Mouse (Mus musculus) heart, embryonic 15.5 days (tissue): ENCODE measurements around the gene Rnf207. TPM values are rescaled to one million over a fixed set of nuclear protein-coding genes. Genes with fewer than 3 reads are reported as not detected.

Source experiments
- ATAC-seq: fragments of 200-750 bp; cut with Nextera tagmentation; replicated peaks from 2 replicates; pipeline ENCODE4 v1.8.0; 2017; ENCODE audit warnings: low read depth, moderate TSS enrichment; ENCODE audit not compliant: insufficient number of reproducible peaks, insufficient read depth, low FRiP score
- H3K27ac ChIP-seq: fragments of 300-500 bp; sonication (generic); 2 replicates; pipeline ENCODE4 v1.5.1; 2015; ENCODE audit warnings: mild to moderate bottlenecking, inconsistent platforms
- H3K27me3 ChIP-seq: fragments of 300-500 bp; sonication (generic); 2 replicates; pipeline ENCODE4 v1.6.1; 2015; ENCODE audit warnings: inconsistent platforms
- H3K36me3 ChIP-seq: fragments of 300-500 bp; sonication (generic); 2 replicates; pipeline ENCODE4 v1.6.1; 2015; ENCODE audit warnings: mild to moderate bottlenecking, inconsistent platforms
- H3K4me1 ChIP-seq: fragments of 300-500 bp; sonication (generic); replicated peaks from 2 replicates; pipeline ENCODE4 v1.6.1; 2015; ENCODE audit warnings: inconsistent platforms
- H3K4me2 ChIP-seq: fragments of 300-500 bp; sonication (generic); 2 replicates; pipeline ENCODE4 v1.6.1; 2015; ENCODE audit warnings: inconsistent platforms, mild to moderate bottlenecking, moderate library complexity
- H3K4me3 ChIP-seq: fragments of 300-500 bp; sonication (generic); 2 replicates; pipeline ENCODE4 v1.5.1; 2015; ENCODE audit warnings: mild to moderate bottlenecking, inconsistent platforms
- H3K9ac ChIP-seq: fragments of 300-500 bp; sonication (generic); 2 replicates; pipeline ENCODE4 v1.6.1; 2015; ENCODE audit warnings: mild to moderate bottlenecking, inconsistent platforms
- H3K9me3 ChIP-seq: fragments of 300-500 bp; sonication (generic); replicated peaks from 2 replicates; pipeline ENCODE4 v1.6.1; 2016; ENCODE audit warnings: inconsistent platforms
- WGBS: fragments of 180-500 bp; shearing (Covaris S2); methylation state at CpG from one replicate; pipeline ENCODE4 v1.1.7; 2015; ENCODE audit warnings: mixed read lengths; 5-methylcytosine and 5-hydroxymethylcytosine counted together
- polyA plus RNA-seq: library from polyadenylated mRNA; unstranded; fragments of >200 nt; fragmentation: Nextera tagmentation; extraction: Ambion mirVana; gene quantifications from 2 replicates; pipeline ENCODE4 v1.2.1, GENCODE M21; 2015

Rnf207 gene
- 98.4 and 103 TPM in 2 replicates for polyA plus RNA-seq

GRCm38 (mm10) chr4:152318517-152319234 lies at the start of gene Rnf207:
Gene Rnf207, minus strand, starts transcription at chr4:152318993.
- peak within 1 kb of the TSS; percentile 61 for H3K9ac ChIP-seq
- peaks cover 37% of the 10 kb centered on the region for H3K27me3 ChIP-seq
- peaks cover 38% of the 10 kb centered on the region for H3K4me1 ChIP-seq
- H3K36me3 ChIP-seq = no peaks in the 10 kb centered on the region
- H3K27ac ChIP-seq = peak within 1 kb of the TSS; percentile 97
- H3K9me3 ChIP-seq = no peaks in the 10 kb centered on the region
- 3% methylated on average over 26 of the region's 26 CpGs for WGBS
- peak; percentile 65 for ATAC-seq
- H3K4me3 ChIP-seq = peak within 1 kb of the TSS; percentile 52
- peak within 1 kb of the TSS; percentile 69 for H3K4me2 ChIP-seq

- Histone ChIP-seq H3K27ac (no peak overlapping the region), H3K27me3 (peaks cover 19% of the 10 kb centered on the region), H3K9ac (no peak overlapping the region), H3K4me1 (0 out of 2 replicates have a peak, but pooled peaks cover 6% of the 10 kb centered on the region), H3K4me3 (no peak overlapping the region), H3K36me3 (no peaks in the 10 kb centered on the region), H3K4me2 (no peak overlapping the region), H3K9me3 (no peaks in the 10 kb centered on the region)
- no peak for ATAC-seq
- WGBS = 68% methylated on average over 7 of the region's 7 CpGs
These were observed 46.4 kb upstream of the Rnf207 start for GRCm38 (mm10) chr4:152365228-152365627.

GRCm38 (mm10) chr4:152362180-152362579 lies 43.4 kb upstream of the Rnf207 start:
- Histone ChIP-seq H3K4me1 (0 out of 2 replicates have a peak, but pooled peaks cover 6% of the 10 kb centered on the region), H3K27me3 (peaks cover 41% of the 10 kb centered on the region), H3K36me3 (no peaks in the 10 kb centered on the region), H3K4me3 (no peak overlapping the region), H3K4me2 (no peak overlapping the region), H3K9me3 (no peaks in the 10 kb centered on the region), H3K9ac (no peak overlapping the region), H3K27ac (no peak overlapping the region)
- 44% methylated on average over 9 of the region's 9 CpGs for WGBS
- ATAC-seq = no peak

GRCm38 (mm10) chr4:152360855-152361254 lies 42.1 kb upstream of the Rnf207 start:
- Histone ChIP-seq H3K9ac (no peak overlapping the region), H3K27ac (no peak overlapping the region), H3K4me1 (0 out of 2 replicates have a peak, but pooled peaks cover 6% of the 10 kb centered on the region), H3K4me2 (peak overlapping the region; percentile 41), H3K27me3 (peaks cover 43% of the 10 kb centered on the region), H3K36me3 (no peaks in the 10 kb centered on the region), H3K9me3 (no peaks in the 10 kb centered on the region), H3K4me3 (peak overlapping the region; percentile 13; the same call in 1 of the 2 replicates)
- no peak for ATAC-seq
- 1% methylated on average over 24 of the region's 24 CpGs for WGBS

- WGBS = 6% methylated on average over 11 of the region's 11 CpGs
- H3K27ac ChIP-seq = no peak overlapping the region
- H3K9me3 ChIP-seq = no peaks in the 10 kb centered on the region
- H3K27me3 ChIP-seq = peaks cover 43% of the 10 kb centered on the region
- ATAC-seq = no peak
- H3K36me3 ChIP-seq = no peaks in the 10 kb centered on the region
- no peak overlapping the region for H3K4me2 ChIP-seq
- H3K4me3 ChIP-seq = no peak overlapping the region
- H3K4me1 ChIP-seq = 0 out of 2 replicates have a peak, but pooled peaks cover 6% of the 10 kb centered on the region
- no peak overlapping the region for H3K9ac ChIP-seq
These were observed 40.9 kb upstream of the Rnf207 start for GRCm38 (mm10) chr4:152359700-152360099.

- Histone ChIP-seq H3K4me1 (0 out of 2 replicates have a peak, but pooled peaks cover 2% of the 10 kb centered on the region), H3K36me3 (no peaks in the 10 kb centered on the region), H3K27me3 (peaks cover 55% of the 10 kb centered on the region), H3K9ac (no peak overlapping the region), H3K27ac (no peak overlapping the region), H3K4me3 (no peak overlapping the region), H3K9me3 (no peaks in the 10 kb centered on the region), H3K4me2 (no peak overlapping the region)
- WGBS = 63% methylated on average over 7 of the region's 7 CpGs
- ATAC-seq = no peak
These were observed 36.9 kb upstream of the Rnf207 start for GRCm38 (mm10) chr4:152355672-152356071.

GRCm38 (mm10) chr4:152353886-152354637 lies 35.3 kb upstream of the Rnf207 start:
- Histone ChIP-seq H3K27ac (no peak overlapping the region), H3K9ac (no peak overlapping the region), H3K4me3 (no peak overlapping the region), H3K9me3 (no peaks in the 10 kb centered on the region), H3K4me2 (no peak overlapping the region), H3K27me3 (peaks cover 55% of the 10 kb centered on the region), H3K36me3 (no peaks in the 10 kb centered on the region), H3K4me1 (no peaks in the 10 kb centered on the region)
- ATAC-seq = no peak
- 69% methylated on average over 14 of the region's 14 CpGs for WGBS

- Histone ChIP-seq H3K4me1 (no peaks in the 10 kb centered on the region), H3K4me2 (no peak overlapping the region), H3K4me3 (no peak overlapping the region), H3K27ac (no peak overlapping the region), H3K36me3 (no peaks in the 10 kb centered on the region), H3K27me3 (peaks cover 62% of the 10 kb centered on the region), H3K9me3 (no peaks in the 10 kb centered on the region), H3K9ac (no peak overlapping the region)
- ATAC-seq = 0 out of 2 replicates have a peak, but pooled peaks have one; percentile 1
- 9% methylated on average over 14 of the region's 14 CpGs for WGBS
These were observed 32.9 kb upstream of the Rnf207 start for GRCm38 (mm10) chr4:152351422-152352305.

GRCm38 (mm10) chr4:152350722-152351421 lies 32.1 kb upstream of the Rnf207 start:
- ATAC-seq = no peak
- WGBS = 22% methylated on average over 8 of the region's 8 CpGs
- no peaks in the 10 kb centered on the region for H3K4me1 ChIP-seq
- H3K27me3 ChIP-seq = peaks cover 62% of the 10 kb centered on the region
- no peaks in the 10 kb centered on the region for H3K9me3 ChIP-seq
- no peak overlapping the region for H3K27ac ChIP-seq
- no peak overlapping the region for H3K4me3 ChIP-seq
- H3K9ac ChIP-seq = no peak overlapping the region
- no peak overlapping the region for H3K4me2 ChIP-seq
- H3K36me3 ChIP-seq = no peaks in the 10 kb centered on the region

- peaks cover 62% of the 10 kb centered on the region for H3K27me3 ChIP-seq
- H3K4me2 ChIP-seq = no peak overlapping the region
- no peak overlapping the region for H3K27ac ChIP-seq
- 6% methylated on average over 17 of the region's 17 CpGs for WGBS
- no peak for ATAC-seq
- H3K36me3 ChIP-seq = no peaks in the 10 kb centered on the region
- no peak overlapping the region for H3K4me3 ChIP-seq
- H3K9ac ChIP-seq = no peak overlapping the region
- H3K9me3 ChIP-seq = no peaks in the 10 kb centered on the region
- H3K4me1 ChIP-seq = peaks cover 6% of the 10 kb centered on the region
These were observed 31.1 kb upstream of the Rnf207 start for GRCm38 (mm10) chr4:152349837-152350381.
